Mouse (Mus musculus): ENCODE data around the gene Tmem79.
"Not testable (repeated sequence)": the region's sequence is repeated elsewhere in the genome, so short reads cannot be mapped to it uniquely, and the experiment has no call there.

Gene Tmem79

GRCm38 (mm10) chr3:88354396-88355165 is 18.6 kb upstream of the Tmem79 start:
- peak in 1 of 2 experiments; percentile 40 for DNase-seq (ENCODE audit: low spot score in 2 of 2)

GRCm38 (mm10) chr3:88352907-88353306 is 17.0 kb upstream of the Tmem79 start:
- DNase-seq (ENCODE audit: low spot score in 2 of 2) = no peak

DNA sequence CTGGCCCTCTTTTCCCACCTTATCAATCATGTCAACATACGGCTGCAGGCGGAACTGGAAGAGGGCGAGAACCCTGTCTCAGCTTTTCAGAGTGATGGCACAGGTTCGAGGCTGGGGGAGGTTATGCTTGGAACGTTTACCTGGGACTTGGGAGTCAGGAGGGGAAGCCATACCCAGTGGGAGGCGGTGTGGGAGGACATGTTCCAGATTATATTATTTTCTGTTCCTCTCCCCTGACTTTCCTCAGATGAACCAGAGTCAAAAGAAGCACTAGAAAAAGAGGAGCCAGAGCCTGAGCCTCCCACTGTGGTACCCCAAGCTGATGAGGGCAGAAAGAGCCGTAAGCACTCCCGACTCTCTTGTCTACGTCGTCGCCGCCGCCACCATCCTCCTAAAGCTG is 14.8 kb upstream of the Tmem79 start:
- DNase-seq (ENCODE audit: low spot score in 2 of 2) = no peak

DNA sequence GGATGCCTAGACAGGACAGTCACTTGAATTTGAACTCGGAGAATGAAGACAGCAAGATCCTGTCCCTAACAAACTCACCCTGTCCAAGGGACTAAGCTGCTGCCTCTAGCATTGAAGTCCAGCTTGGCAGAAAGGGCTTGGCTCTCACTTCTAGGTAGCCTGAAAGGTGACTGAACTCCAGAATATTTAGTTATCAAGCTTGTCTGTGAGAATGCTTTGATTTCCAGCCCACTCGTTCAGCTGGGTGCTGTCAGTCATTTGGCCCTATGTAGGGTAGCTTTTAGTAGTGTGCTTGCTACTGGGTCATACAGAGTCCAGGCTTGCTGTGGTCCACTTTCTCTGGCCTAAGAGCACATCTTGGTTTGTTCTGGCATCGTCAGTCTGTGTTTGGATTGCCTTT is 3.1 kb upstream of the Tmem79 start:
- no peak for DNase-seq (ENCODE audit: low spot score in 2 of 2)

DNA sequence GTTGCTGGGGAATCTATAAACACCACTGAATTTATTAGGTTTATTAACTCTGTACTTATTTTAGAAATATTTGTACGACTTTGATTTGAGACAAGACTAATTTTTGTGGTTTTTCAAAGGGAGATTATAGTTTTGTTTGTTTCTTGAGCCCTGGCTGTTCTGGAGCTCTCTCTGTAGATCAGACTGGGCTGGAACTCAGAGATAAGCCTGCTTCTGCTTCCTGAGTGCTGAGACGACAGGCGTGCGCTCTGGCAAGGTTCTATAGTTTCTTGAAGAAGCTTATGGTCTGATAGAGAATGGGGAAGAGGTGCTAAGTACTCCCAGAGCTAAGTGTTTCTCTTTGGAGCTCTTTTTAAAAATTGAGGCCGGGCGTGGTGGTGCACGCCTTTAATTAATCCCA is 2.4 kb upstream of the Tmem79 start:
- DNase-seq (ENCODE audit: low spot score in 2 of 2) = no peak

DNA sequence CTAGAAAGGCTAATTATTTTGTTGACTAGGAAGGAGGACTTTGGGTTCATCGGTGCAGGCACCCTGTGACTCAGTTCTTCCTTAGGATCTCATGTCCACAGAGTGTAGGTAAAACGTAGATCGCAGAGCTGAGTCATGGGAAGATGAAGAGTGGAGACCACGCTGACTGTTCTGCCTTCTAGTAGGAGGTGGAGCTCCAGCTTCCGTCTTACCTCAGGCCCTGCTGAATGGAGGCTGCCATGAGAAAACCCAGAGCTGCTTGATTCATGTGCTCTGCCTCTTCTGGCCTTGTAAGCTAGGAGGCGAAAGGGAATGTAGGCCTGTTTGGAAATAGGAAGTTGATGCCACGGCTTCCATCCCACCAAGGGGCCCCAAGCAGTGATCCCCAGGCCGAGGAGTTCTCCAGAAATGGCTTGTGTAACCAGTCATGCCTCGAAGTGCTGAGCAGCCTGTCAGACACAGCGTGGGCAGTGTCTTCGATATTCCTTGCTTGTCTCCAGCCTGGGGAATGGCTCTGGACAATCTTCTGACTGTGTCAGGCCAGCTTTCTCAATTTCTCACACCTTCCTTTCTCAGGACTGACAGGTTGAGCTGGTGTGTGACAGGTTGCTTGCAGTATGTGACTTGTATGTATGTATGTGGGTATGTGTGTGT is 1.5 kb upstream of the Tmem79 start:
- DNase-seq (ENCODE audit: low spot score in 2 of 2) = peak in 1 of 2 experiments; percentile 36

DNA sequence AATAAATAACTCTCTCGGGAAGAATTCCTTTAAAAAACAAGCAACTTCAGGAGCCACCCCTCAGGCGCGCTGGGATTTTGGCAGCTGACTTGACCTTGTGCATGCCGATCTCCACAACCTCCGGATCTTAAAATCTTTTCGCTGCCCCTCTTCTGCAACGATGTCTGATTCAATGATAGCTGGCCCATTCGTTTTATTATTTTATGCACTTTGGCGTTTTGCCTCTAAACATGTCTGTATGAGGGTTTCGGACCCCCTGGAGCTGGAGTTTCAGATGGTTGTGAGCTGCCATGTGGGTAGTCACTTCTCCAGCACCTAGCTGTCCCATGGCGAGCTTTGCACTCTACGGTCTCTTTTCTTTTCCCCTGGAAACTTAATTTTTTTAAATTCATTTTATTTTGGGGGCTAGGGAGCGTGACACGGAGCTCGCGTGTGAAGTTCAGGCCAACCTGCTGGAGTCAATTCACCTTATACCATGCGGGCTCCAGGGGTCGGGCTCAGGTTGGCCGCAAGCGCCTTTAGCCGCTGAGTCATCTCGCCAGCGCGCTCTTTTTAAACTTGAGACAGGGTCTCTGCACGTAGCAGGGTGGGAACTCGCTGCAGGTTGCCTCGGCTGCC is 403 bp downstream of the Tmem79 start:
- DNase-seq (ENCODE audit: low spot score in 2 of 2) = no peak

DNA sequence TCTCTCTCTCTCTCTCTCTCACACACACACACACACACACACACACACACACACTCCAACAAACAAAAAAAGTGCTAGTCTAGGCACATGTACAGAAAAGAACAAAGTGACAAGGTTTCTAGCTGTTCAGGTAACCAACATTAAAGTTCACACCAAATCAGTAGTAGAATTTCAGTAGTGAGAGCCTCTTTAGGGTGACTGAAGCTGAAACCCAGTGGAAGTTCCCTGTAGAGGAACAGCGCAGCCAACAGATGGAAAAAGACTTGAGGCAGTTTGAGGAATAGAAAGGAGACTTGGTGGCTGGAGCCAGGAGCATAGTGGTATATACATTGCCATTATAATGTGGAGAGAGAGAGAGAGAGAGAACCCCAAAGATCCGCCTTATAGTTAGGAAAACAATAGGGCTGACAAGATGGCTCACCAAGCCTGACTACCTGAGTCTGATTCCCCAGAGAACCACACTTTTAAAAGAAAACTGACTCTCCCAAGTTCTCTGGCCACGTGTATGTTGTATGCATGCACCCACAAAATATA is 979 bp downstream of the Tmem79 start:
- DNase-seq (ENCODE audit: low spot score in 2 of 2) = no peak

DNA sequence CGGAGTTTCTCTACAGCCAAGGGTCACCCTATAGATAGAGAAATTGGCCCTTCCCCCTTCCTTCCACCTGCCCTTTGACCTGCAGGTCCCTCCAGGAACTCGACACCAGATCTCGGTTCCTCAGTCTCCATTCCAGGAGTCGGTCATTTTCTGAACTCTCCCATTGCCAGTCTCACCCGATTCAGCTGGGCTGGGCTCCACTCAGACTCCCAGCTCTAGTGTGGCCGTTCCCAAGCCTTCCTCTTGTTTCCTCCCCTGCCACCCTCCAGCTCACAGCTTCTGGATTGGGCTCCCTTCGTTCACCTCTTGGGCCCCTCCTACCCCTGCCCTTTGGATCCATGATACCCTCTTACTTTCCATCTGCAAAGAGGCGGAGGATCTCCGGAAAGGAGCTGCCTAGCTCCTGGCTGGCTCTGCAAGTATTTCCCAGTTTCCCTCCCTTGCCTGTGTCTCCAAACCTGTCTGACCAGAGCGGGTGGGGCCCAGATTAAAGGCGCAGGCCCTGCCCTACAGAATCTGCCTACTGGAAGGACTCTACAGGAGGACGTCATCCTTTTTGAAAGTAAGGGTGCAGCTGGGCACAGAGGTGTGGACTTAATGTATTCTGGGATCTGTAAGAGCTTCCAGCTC is 1.8 kb downstream of the Tmem79 start:
- DNase-seq (ENCODE audit: low spot score in 2 of 2) = no peak

- no peak for DNase-seq (ENCODE audit: low spot score in 2 of 2)
These were observed 4.7 kb downstream of the Tmem79 start for GRCm38 (mm10) chr3:88331282-88331681.

DNA sequence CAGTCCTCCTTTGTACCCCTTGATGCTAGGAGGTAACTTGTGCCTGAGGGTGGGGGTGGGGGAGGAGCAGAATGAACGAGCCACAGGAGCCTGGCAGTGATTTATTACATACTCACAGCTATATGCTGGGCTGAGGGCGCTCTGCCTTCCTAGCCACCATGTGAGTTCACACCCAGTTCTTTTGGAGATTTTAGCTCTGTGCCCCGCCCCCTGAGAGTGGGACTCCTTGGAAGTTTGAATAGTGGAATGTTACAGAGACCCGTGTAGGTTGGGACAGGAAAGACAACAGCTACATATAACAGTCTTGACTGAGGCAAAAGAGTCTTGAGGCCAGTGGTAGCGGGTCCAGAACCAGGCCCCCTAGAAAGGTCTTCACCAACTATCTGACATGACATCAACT is 7.0 kb downstream of the Tmem79 start:
- no peak for DNase-seq (ENCODE audit: low spot score in 2 of 2)

- DNase-seq (ENCODE audit: low spot score in 2 of 2) = peak in 1 of 2 experiments; percentile 62
These were observed 11.0 kb downstream of the Tmem79 start, which contains the start of gene Glmp for GRCm38 (mm10) chr3:88324951-88325405. Gene Glmp (plus strand): TSS chr3:88325023.

- DNase-seq (ENCODE audit: low spot score in 2 of 2) = no peak
These were observed 36.8 kb downstream of the Tmem79 start for GRCm38 (mm10) chr3:88299172-88299571.

DNA sequence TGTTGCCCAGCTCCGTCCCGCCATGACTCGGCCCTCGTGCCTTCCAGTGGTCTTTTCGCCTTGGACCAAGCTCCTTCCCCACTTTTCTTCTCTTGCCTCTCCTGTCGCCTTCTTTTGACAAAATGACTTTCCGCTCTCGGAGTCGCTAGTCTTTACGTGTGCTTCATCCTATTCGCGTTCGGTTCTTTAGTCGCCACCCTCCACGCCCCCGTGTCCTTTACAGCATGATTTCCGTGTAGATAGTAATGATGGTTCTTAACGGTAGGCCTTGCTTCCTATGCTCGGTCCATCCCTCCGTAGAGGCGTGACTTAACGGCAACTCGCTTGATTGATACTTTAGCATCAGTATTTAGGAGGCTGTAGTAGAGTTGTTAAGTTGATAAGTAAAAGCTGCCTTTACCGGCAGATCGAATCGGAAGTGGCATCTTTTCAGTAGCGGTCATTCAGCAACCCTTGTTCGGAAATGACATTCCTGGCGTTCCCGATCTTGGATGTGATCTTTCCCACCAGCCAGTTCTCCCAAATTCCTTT is 38.6 kb downstream of the Tmem79 start:
- DNase-seq (ENCODE audit: low spot score in 2 of 2) = peak in 1 of 2 experiments; percentile 63

- peak; percentile 97 to 99 for DNase-seq (ENCODE audit: low spot score in 2 of 2)
These were observed 39.2 kb downstream of the Tmem79 start, which contains the start of the genes Tsacc and Cct3 for GRCm38 (mm10) chr3:88296561-88297318. Gene Tsacc (minus strand): TSS chr3:88296999. Gene Cct3 (plus strand): TSS chr3:88297116.

DNA sequence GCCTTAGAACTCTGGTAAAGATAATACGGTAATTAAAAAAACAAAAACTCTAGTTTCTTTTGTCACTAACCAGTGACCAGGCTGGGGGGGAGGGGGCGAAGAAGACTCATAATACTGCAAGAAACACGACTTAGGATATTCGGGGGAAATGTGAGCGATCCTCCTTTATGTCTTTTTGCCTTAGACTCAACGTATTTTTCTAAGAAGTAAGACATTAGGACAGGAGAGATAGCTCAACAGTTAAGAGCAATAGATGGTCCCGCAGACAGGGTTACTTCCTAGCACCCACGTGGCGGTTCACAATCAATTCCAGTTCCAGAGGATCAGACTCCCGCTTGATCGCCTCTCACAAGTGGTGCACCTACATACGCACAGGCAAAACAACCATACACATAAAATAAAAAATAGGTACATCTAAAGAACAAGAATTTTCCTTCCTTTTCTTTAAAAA is 39.8 kb downstream of the Tmem79 start:
- DNase-seq (ENCODE audit: low spot score in 2 of 2) = peak in 1 of 2 experiments; percentile 16

DNA sequence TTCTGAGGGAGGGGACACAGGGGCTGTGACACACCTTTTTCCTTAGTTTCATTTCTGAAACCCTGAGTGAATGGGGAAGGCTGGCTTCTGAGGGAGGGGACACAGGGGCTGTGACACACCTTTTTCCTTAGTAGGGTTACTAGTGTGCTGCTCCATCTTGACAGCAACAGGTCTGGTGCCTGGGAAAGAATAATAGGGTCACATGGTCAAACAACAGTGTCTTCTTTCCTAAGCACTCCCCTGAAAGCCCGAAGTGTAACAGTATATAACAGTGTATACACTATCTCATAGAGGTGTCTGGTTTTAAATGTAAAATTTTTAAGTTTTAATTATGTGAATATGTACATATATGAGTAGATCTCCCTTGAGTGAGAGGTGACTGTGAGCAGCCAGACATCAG is 40.7 kb downstream of the Tmem79 start:
- not testable (repeated sequence) for DNase-seq (ENCODE audit: low spot score in 2 of 2)

DNA sequence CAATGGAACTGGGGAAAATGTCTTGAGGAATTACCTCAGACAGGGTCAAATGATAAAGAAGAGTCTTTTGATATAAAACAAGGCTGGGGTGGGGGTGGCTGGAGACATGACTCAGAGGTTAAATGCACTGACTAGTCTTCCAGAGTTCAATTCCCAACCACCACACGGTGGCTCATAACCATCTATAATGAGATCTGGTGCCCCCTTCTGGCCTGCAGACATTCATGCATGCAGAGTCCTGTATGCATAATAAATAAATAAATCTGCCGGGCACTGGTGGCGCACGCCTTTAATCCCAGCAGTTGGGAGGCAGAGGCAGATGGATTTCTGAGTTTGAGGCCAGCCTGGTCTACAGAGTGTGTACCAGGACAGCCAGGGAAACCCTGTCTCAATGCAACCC is 44.0 kb downstream of the Tmem79 start:
- DNase-seq (ENCODE audit: low spot score in 2 of 2) = no peak

GRCm38 (mm10) chr3:88288133-88288713 is 47.7 kb downstream of the Tmem79 start:
- not testable (repeated sequence) for DNase-seq (ENCODE audit: low spot score in 2 of 2)

- no peak for DNase-seq (ENCODE audit: low spot score in 2 of 2)
These were observed 48.8 kb downstream of the Tmem79 start, which contains the start of gene Gm38392 for GRCm38 (mm10) chr3:88287110-88287509. Gene Gm38392 (minus strand): TSS chr3:88287210.

Measured in left cerebral cortex, adult 9 months (tissue).